Mouse (Mus musculus) CH12.LX (cell line): ENCODE data around the gene Fubp3. TPM values are rescaled to one million over a fixed set of nuclear protein-coding genes. Genes with fewer than 3 reads are reported as not detected.

Experiments used
- DNase-seq: peaks from one replicate; pipeline ENCODE4 v3.0.0-alpha.2; 2013; ENCODE audit errors: extremely low read depth
- H3K27ac ChIP-seq: 2 replicates; pipeline ENCODE4 v1.5.1; 2012; ENCODE audit warnings: low read depth, mild to moderate bottlenecking, control low read depth, moderate library complexity; ENCODE audit not compliant: insufficient read depth
- H3K27me3 ChIP-seq: replicated peaks from 2 replicates; pipeline ENCODE3; 2012; ENCODE audit warnings: inconsistent platforms
- H3K36me3 ChIP-seq, 2 experiments: replicated peaks in 1 of 2; 2 replicates each; pipeline versions ENCODE3 to v1.6.1; 2012; ENCODE audit warnings: inconsistent platforms in 1 of 2, low read length in 1 of 2, mild to moderate bottlenecking in 1 of 2, mixed read lengths in 1 of 2, moderate library complexity in 1 of 2; ENCODE audit not compliant: control insufficient read depth in 1 of 2, insufficient read depth in 1 of 2
- H3K4me1 ChIP-seq, 2 experiments: 2 replicates each; pipeline ENCODE4 v1.6.1; 2012; ENCODE audit warnings: inconsistent platforms in 1 of 2, moderate library complexity in 1 of 2; ENCODE audit not compliant: insufficient read depth in 2 of 2, control insufficient read depth in 1 of 2
- H3K4me2 ChIP-seq: 2 replicates; pipeline ENCODE4 v1.6.1; 2012; ENCODE audit warnings: low read depth, mild to moderate bottlenecking, control low read depth; ENCODE audit not compliant: poor library complexity, insufficient read depth, severe bottlenecking
- H3K4me3 ChIP-seq, 3 experiments: fragments of 150-350 bp in 1 of 3; sonication (generic) in 1 of 3; replicated peaks in 1 of 3; 2 replicates each; pipeline versions ENCODE3 to v1.5.1; 2011 to 2012; ENCODE audit warnings: low read depth in 2 of 3, low read length in 2 of 3, mild to moderate bottlenecking in 2 of 3, moderate library complexity in 2 of 3, control low read depth in 1 of 3, improper control_type of control experiment in 1 of 3, inconsistent platforms in 1 of 3, mixed read lengths in 1 of 3; ENCODE audit not compliant: poor library complexity in 1 of 3
- H3K79me2 ChIP-seq: replicated peaks from 2 replicates; pipeline ENCODE4 v1.6.1; 2012; ENCODE audit warnings: mild to moderate bottlenecking, moderate library complexity; ENCODE audit not compliant: control insufficient read depth, poor library complexity, insufficient read depth, severe bottlenecking; ENCODE audit errors: extremely low read depth
- H3K9ac ChIP-seq: 2 replicates; pipeline ENCODE4 v1.6.1; 2012; ENCODE audit warnings: low read depth, mild to moderate bottlenecking, control low read depth, moderate library complexity; ENCODE audit not compliant: insufficient read depth
- H3K9me3 ChIP-seq: replicated peaks from 2 replicates; pipeline ENCODE3; 2012; ENCODE audit warnings: low read length, inconsistent platforms, mixed read lengths
- CTCF ChIP-seq, 2 experiments: IDR thresholded peaks in 1 of 2; conservative IDR thresholded peaks in 1 of 2; 2 replicates each; pipeline ENCODE4 v1.5.1; 2011 to 2012; ENCODE audit warnings: low read depth in 2 of 2, low read length in 2 of 2, improper control_type of control experiment in 1 of 2, inconsistent platforms in 1 of 2, mild to moderate bottlenecking in 1 of 2, moderate library complexity in 1 of 2
- E2F4 ChIP-seq: IDR thresholded peaks from 2 replicates; pipeline ENCODE4 v1.6.1; 2011; ENCODE audit warnings: low read depth, low read length, improper control_type of control experiment; ENCODE audit not compliant: insufficient replicate concordance
- HCFC1 ChIP-seq: IDR thresholded peaks from 2 replicates; pipeline ENCODE4 v1.6.1; 2012; ENCODE audit warnings: low read depth, mild to moderate bottlenecking, inconsistent platforms, low read length, improper control_type of control experiment
- MAX ChIP-seq: IDR thresholded peaks from 2 replicates; pipeline ENCODE4 v1.6.1; 2011; ENCODE audit warnings: low read length, improper control_type of control experiment
- MAZ ChIP-seq: IDR thresholded peaks from 2 replicates; pipeline ENCODE4 v1.6.1; 2012; ENCODE audit warnings: low read depth, mild to moderate bottlenecking, inconsistent platforms, low read length, improper control_type of control experiment, moderate library complexity
- NRF1 ChIP-seq: IDR thresholded peaks from 2 replicates; pipeline ENCODE4 v1.6.1; 2014; ENCODE audit warnings: low read depth, mild to moderate bottlenecking, inconsistent platforms, low read length, improper control_type of control experiment, moderate library complexity
- PAX5 ChIP-seq: IDR thresholded peaks from 2 replicates; pipeline ENCODE4 v1.6.1; 2012; ENCODE audit warnings: low read length, inconsistent platforms, mixed read lengths
- RCOR1 ChIP-seq: conservative IDR thresholded peaks from 2 replicates; pipeline ENCODE4 v1.6.1; 2012; ENCODE audit warnings: low read depth, mild to moderate bottlenecking, inconsistent platforms, low read length, improper control_type of control experiment
- SMC3 ChIP-seq: IDR thresholded peaks from 2 replicates; pipeline ENCODE4 v1.6.1; 2011; ENCODE audit warnings: low read depth, low read length, improper control_type of control experiment
- TBP ChIP-seq: conservative IDR thresholded peaks from 2 replicates; pipeline ENCODE4 v1.6.1; 2011; ENCODE audit warnings: low read depth, low read length, improper control_type of control experiment
- TCF12 ChIP-seq: IDR thresholded peaks from 2 replicates; pipeline ENCODE4 v1.6.1; 2014; ENCODE audit warnings: low read depth, mild to moderate bottlenecking, inconsistent platforms, low read length, improper control_type of control experiment
- USF1 ChIP-seq: IDR thresholded peaks from 2 replicates; pipeline ENCODE4 v1.6.1; 2014; ENCODE audit warnings: low read depth, mild to moderate bottlenecking, inconsistent platforms, low read length, improper control_type of control experiment
- ZC3H11A ChIP-seq: IDR thresholded peaks from 2 replicates; pipeline ENCODE4 v1.6.1; 2012; ENCODE audit warnings: low read depth, mild to moderate bottlenecking, inconsistent platforms, low read length, improper control_type of control experiment
- ZNF384 ChIP-seq: IDR thresholded peaks from 2 replicates; pipeline ENCODE4 v1.6.1; 2012; ENCODE audit warnings: low read depth, low read length, improper control_type of control experiment, inconsistent platforms
- dilution Hi-C: fragments of 300-500 bp; cut with MboI; formaldehyde crosslinking; loops from 2 replicates; pipeline ENCODE4 v1.14.3; 2020; ENCODE audit warnings: low sequenced_read_pairs; ENCODE audit not compliant: extremely low pct_unique_long_range_greater_than_20kb, extremely low pct_ligation_motif_present
- in situ Hi-C: fragments of 300-500 bp; cut with MboI; formaldehyde crosslinking; loops from 3 replicates; pipeline ENCODE4 v1.14.3; 2019; ENCODE audit warnings: low sequenced_read_pairs, low pct_ligation_motif_present, low pct_unique_long_range_greater_than_20kb, mixed read lengths
- polyA plus RNA-seq: library from polyadenylated mRNA; unstranded; fragments of >175 nt; gene quantifications from 2 replicates; pipeline ENCODE4 v1.2.1, GENCODE M21; 2012; ENCODE audit warnings: low read depth; ENCODE audit not compliant: insufficient read length
- total RNA-seq, 2 experiments: library from RNA; depleted of rRNA; stranded (reverse); fragments of 300-350 nt in 1 of 2; fragments of >200 nt in 1 of 2; gene quantifications; 2 replicates each; pipeline ENCODE4 v1.2.3; 2012 to 2014

Fubp3 gene
- total and polyA plus RNA-seq, 3 experiments, result 36.8 to 64.2 (median 52.3) TPM

DNA sequence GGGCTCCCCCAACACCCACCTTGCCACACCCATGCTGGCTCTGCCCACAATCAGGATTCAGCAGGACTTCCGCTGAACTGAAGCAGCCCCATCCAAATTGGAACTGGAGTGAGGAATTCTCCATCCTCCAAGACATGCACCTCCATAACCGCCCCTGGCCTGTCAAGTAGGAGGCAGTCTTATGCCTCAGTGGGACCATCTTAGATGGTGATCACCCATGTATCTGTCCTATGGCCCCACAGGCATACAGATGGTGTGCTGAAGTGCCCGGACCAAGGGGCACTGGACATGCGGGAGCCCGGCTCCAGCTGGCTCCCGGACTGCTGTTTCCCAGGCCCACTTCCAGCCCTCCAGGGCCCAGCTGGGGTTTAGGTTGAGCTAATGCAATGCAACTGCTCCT is 46.8 kb downstream of the Fubp3 start (continued):
- TF ChIP-seq PAX5, result no peak
- no peak for TF ChIP-seq ZNF384

DNA sequence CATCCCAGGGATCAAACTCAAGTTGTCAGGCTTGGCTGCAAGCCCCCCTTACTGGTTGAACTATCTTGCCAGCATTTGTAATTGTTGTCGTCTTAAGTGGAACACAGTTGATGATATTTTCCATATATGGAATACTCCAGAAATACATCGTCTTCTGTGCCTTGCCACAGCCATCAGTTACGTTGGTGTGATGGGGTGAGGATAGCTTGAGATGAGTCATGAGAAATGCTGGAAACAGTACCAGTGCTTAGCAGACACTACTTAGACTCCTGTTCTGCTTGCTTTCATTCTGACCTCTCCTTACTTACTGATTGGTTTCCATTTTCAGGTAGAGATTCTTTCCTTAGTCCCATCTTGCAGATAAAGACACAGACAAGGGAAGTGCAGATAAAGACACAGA is 61.1 kb downstream of the Fubp3 start:
- Histone ChIP-seq H3K9me3 (peaks cover 29% of the 10 kb centered on the region), H3K27ac (no peak overlapping the region), H3K4me2 (no peak overlapping the region), H3K4me3 (no peak overlapping the region), H3K36me3 (no peaks in the 10 kb centered on the region), H3K9ac (no peak overlapping the region), H3K4me1 (no peaks in the 10 kb centered on the region), H3K27me3 (no peaks in the 10 kb centered on the region), H3K79me2 (no peaks in the 10 kb centered on the region)
- in situ Hi-C loops, result no loop called here
- TF ChIP-seq TBP (no peak), MAZ (no peak), ZC3H11A (no peak)
- dilution Hi-C loops, result no loop called here
- no peak for DNase-seq

DNA sequence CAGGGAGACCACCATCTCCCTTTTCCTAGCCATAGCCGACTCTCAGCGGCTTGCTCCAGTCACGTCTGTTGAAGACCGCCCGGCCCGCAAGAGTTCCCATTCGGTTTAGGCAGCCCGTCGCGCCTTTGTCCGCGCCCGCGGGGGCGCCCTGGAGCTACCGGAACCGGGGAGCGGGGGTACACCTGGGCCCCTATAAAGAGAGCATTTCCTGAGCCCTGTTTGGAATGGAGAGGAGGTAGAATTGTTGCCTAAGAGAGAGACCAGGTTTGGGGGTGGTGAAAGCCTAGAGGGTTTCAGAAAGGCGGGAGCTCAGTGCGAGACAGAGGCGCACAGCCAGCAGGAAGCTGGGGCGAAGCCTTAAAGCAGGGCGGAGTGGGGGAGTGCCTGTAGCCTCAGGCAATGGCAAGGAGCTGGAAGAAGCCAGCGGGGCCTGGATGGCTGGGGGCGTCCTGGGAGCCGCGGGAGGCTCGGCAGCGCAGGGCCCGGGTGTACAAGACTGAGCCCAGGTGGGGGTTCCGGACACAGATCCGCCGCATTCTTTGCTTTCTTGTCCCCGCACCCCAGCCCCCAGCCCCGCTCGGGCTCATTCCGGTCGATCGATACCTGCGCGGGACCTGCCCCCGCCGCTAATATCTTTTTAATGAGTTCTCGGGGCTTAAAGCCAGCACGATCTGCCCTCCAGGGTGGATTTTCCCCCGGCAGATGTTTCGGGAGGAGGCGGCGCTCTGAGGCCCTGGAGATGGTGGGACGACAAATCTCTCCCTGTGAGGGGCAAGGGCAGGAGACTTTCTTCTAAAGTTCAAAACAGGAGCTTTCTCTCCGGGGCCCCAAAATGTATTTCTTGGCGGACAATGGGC is 63.1 kb downstream of the Fubp3 start:
- no peaks in the 10 kb centered on the region for H3K36me3 ChIP-seq
- H3K27me3 ChIP-seq, result no peaks in the 10 kb centered on the region
- H3K27ac ChIP-seq, result no peak overlapping the region
- no peaks in the 10 kb centered on the region for H3K79me2 ChIP-seq
- DNase-seq, result no peak
- no peak overlapping the region for H3K4me2 ChIP-seq
- in situ Hi-C loops (no loop called here), dilution Hi-C loops (no loop called here)
- TF ChIP-seq HCFC1, result no peak
- TF ChIP-seq MAZ, result no peak
- no peak for TF ChIP-seq SMC3
- no peak for TF ChIP-seq NRF1
- no peak for TF ChIP-seq E2F4
- no peak for TF ChIP-seq TCF12
- TF ChIP-seq RCOR1, result no peak
- TF ChIP-seq MAX, result no peak
- no peak for TF ChIP-seq USF1
- TF ChIP-seq PAX5, result no peak
- TF ChIP-seq CTCF (conservative IDR thresholded peaks at IDR 0.05 in 1 of 2, IDR thresholded peaks at IDR 0.05 in 1 of 2; ENCODE audit: low read depth in 2 of 2, low read length in 2 of 2), result no peak
- H3K4me1 ChIP-seq, result no peaks in the 10 kb centered on the region
- no peak overlapping the region for H3K9ac ChIP-seq
- peaks cover 49% of the 10 kb centered on the region for H3K9me3 ChIP-seq
- no peak overlapping the region for H3K4me3 ChIP-seq
